Mouse (Mus musculus) kidney, embryonic 14.5 days (tissue): Measurements from ENCODE around the gene Lgr6. TPM values are rescaled to one million over a fixed set of nuclear protein-coding genes. Genes with fewer than 3 reads are reported as not detected.
A peak's percentile ranks its signal among the peaks of the same experiment; 100 is the strongest.

Experiments used
- ATAC-seq: fragments of 200-750 bp; cut with Nextera tagmentation; 2 replicates; pipeline ENCODE4 v1.8.0; 2017; ENCODE audit warnings: moderate number of reproducible peaks, mild to moderate bottlenecking, moderate TSS enrichment, moderate library complexity; ENCODE audit not compliant: low FRiP score, low TSS enrichment
- H3K27ac ChIP-seq: fragments of 300-500 bp; sonication (generic); 2 replicates; pipeline ENCODE4 v1.5.1; 2014; ENCODE audit warnings: low read depth, mild to moderate bottlenecking, low read length, moderate library complexity, mixed read lengths
- H3K27me3 ChIP-seq: fragments of 300-500 bp; sonication (generic); 2 replicates; pipeline ENCODE4 v1.6.1; 2014; ENCODE audit warnings: mild to moderate bottlenecking, low read length; ENCODE audit not compliant: control insufficient read depth, insufficient read depth
- H3K36me3 ChIP-seq: fragments of 300-500 bp; sonication (generic); 2 replicates; pipeline ENCODE4 v1.6.1; 2014; ENCODE audit warnings: low read length, mixed read lengths; ENCODE audit not compliant: control insufficient read depth, insufficient read depth
- H3K4me1 ChIP-seq: fragments of 300-500 bp; sonication (generic); 2 replicates; pipeline ENCODE4 v1.6.1; 2014; ENCODE audit warnings: low read length, mixed read lengths; ENCODE audit not compliant: control insufficient read depth, insufficient read depth
- H3K4me2 ChIP-seq: fragments of 300-500 bp; sonication (generic); replicated peaks from 2 replicates; pipeline ENCODE4 v1.6.1; 2014; ENCODE audit warnings: low read depth, mild to moderate bottlenecking, low read length
- H3K4me3 ChIP-seq: fragments of 300-500 bp; sonication (generic); 2 replicates; pipeline ENCODE4 v1.5.1; 2014; ENCODE audit warnings: mild to moderate bottlenecking, low read length
- H3K9ac ChIP-seq: fragments of 300-500 bp; sonication (generic); 2 replicates; pipeline ENCODE4 v1.6.1; 2014; ENCODE audit warnings: low read depth, mild to moderate bottlenecking, low read length, moderate library complexity
- H3K9me3 ChIP-seq: fragments of 300-500 bp; sonication (generic); 2 replicates; pipeline ENCODE4 v1.6.1; 2016; ENCODE audit warnings: low read length; ENCODE audit not compliant: control insufficient read depth
- WGBS: fragments of 180-500 bp; shearing (Covaris S2); extraction: QIAGEN DNeasy Blood & Tissue Kit; methylation state at CpG from one replicate; pipeline ENCODE4 v1.1.7; 2014; 5-methylcytosine and 5-hydroxymethylcytosine counted together
- polyA plus RNA-seq: library from polyadenylated mRNA; unstranded; fragments of >200 nt; fragmentation: Nextera tagmentation; extraction: Ambion mirVana; gene quantifications from 2 replicates; pipeline ENCODE4 v1.2.1, GENCODE M21; 2014

Lgr6 gene
- polyA plus RNA-seq, 1 experiment from 2014 or later: 0.66 TPM

DNA sequence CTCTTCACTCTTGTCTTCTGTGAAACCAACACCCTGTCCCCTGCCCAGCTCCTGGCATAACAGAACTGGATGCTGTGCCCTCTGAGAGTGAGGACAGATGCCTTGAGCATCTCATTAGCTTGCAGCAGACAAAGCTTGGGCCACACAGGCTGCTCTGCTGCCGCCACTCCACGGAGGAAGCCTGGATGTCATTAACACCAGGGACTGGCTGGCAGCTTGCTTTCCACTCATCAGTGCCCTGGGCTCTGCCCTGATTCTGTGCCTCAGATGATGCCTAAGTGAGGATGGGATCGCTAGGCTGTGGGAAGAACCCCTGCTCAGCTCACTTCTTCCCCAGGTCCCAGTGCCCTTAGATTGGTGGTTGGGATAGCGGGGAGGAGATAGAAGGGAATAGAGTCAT, 109.6 kb downstream of the Lgr6 start:
- H3K27ac ChIP-seq: no peak overlapping the region
- H3K9me3 ChIP-seq: no peaks in the 10 kb centered on the region
- peaks cover 6% of the 10 kb centered on the region for H3K27me3 ChIP-seq
- no peak for ATAC-seq
- peaks cover 4% of the 10 kb centered on the region for H3K4me1 ChIP-seq
- no peaks in the 10 kb centered on the region for H3K36me3 ChIP-seq
- WGBS: 80% methylated on average over 4 of the region's 4 CpGs
- no peak overlapping the region for H3K4me3 ChIP-seq
- no peak overlapping the region for H3K4me2 ChIP-seq
- no peak overlapping the region for H3K9ac ChIP-seq

DNA sequence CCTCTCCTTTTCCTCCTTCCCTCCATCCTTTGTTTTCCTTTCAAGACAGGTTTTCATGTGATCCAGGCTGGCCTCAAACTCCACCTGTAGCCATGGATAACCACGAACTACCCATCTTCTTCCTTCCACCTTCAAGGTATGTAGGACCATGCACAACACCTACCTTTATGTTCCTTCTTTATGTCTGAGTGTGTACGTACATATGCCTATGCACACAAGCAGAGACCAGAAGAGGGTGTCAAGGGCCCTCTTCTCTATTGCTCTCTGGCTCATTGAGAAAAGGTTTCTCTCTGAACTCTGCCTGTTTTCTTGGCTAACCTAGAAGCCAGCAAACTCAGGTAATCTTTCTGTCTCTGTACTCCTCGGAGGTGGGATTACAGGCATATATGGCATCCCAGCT, 110.3 kb downstream of the Lgr6 start:
- no peak overlapping the region for H3K27ac ChIP-seq
- 86% methylated on average over 3 of the region's 3 CpGs for WGBS
- no peak for ATAC-seq
- no peaks in the 10 kb centered on the region for H3K9me3 ChIP-seq
- H3K4me3 ChIP-seq: no peak overlapping the region
- no peak overlapping the region for H3K9ac ChIP-seq
- no peak overlapping the region for H3K4me2 ChIP-seq
- H3K27me3 ChIP-seq: peaks cover 6% of the 10 kb centered on the region
- H3K4me1 ChIP-seq: peaks cover 4% of the 10 kb centered on the region
- H3K36me3 ChIP-seq: no peaks in the 10 kb centered on the region

DNA sequence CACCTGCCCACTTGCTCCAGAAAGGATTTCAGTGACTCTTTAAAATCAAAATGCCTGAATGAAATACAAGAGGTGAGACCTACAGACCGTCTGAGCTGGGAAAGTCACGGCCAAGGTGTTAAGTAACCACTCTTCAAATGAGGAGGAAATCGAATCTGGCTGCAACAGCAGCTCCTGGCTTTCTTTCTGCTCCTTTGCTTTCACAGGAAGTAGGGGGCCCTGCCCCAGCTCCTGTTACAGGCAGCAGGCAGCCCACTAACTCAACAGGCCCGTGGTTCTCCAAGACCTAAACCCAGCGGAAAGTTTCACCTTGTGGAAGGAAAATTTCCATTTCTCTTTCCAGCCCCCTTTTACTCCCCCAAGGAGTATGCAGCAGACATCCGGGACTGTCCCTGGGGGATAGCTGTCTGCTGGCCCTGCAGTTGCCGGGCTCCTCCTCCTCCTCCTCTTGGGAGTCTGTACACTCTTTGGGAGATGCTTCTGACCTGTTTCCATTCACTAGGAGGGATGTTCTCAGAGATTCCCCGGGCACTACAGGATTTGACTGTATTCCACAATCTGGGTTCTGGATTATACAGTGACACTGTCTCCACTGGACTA, 112.9 kb downstream of the Lgr6 start:
- Histone ChIP-seq H3K9me3 (no peaks in the 10 kb centered on the region), H3K4me1 (peaks cover 8% of the 10 kb centered on the region), H3K9ac (no peak overlapping the region), H3K27me3 (peaks cover 6% of the 10 kb centered on the region), H3K4me3 (no peak overlapping the region), H3K36me3 (no peaks in the 10 kb centered on the region), H3K4me2 (no peak overlapping the region), H3K27ac (no peak overlapping the region)
- ATAC-seq: peak; percentile 58; the same call in 1 of the 2 replicates
- WGBS: 9% methylated on average over 8 of the region's 8 CpGs

DNA sequence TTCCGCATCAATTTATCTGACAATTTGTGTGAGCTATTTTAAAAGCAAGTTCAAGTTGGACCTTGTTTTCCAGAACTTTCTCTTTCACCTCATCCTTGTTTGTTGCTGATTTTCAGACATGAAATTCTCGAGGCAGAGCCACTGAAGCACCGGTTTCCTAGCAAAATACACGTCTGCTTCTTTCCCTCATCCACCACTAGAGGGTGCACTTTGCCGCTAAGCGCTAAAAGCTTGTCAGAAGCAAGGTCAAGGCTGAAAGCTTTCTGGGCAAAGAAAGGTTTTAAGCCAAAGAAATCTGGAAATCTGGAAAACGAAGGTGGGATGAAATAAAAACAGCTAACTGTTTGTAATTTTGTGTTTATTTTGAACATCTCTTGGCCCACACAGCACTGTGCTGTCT, 115.7 kb downstream of the Lgr6 start:
- Histone ChIP-seq H3K9me3 (no peaks in the 10 kb centered on the region), H3K9ac (no peak overlapping the region), H3K4me2 (no peak overlapping the region), H3K36me3 (no peaks in the 10 kb centered on the region), H3K4me3 (no peak overlapping the region), H3K27me3 (no peaks in the 10 kb centered on the region; the same call in 1 of the 2 replicates), H3K27ac (no peak overlapping the region), H3K4me1 (peaks cover 8% of the 10 kb centered on the region)
- no peak for ATAC-seq
- 8% methylated on average over 7 of the region's 7 CpGs for WGBS

- ATAC-seq: no peak
- Histone ChIP-seq H3K27ac (no peak overlapping the region), H3K9ac (peak overlapping the region; percentile 40), H3K4me2 (peak overlapping the region; percentile 74), H3K36me3 (no peaks in the 10 kb centered on the region), H3K9me3 (no peaks in the 10 kb centered on the region), H3K4me3 (peak overlapping the region; percentile 34), H3K27me3 (no peaks in the 10 kb centered on the region; the same call in 1 of the 2 replicates), H3K4me1 (peaks cover 8% of the 10 kb centered on the region)
- WGBS: 20% methylated on average over 14 of the region's 14 CpGs
These were observed 117.1 kb downstream of the Lgr6 start for GRCm38 (mm10) chr1:134987962-134988341.

- Histone ChIP-seq H3K9me3 (no peaks in the 10 kb centered on the region), H3K36me3 (no peaks in the 10 kb centered on the region), H3K4me2 (peak overlapping the region; percentile 74), H3K9ac (peak overlapping the region; percentile 40), H3K4me1 (peaks cover 8% of the 10 kb centered on the region), H3K27me3 (no peaks in the 10 kb centered on the region; the same call in 1 of the 2 replicates), H3K27ac (no peak overlapping the region), H3K4me3 (peak overlapping the region; percentile 34)
- ATAC-seq: peak; percentile 44
- 32% methylated on average over 48 of the region's 48 CpGs for WGBS
These were observed 117.7 kb downstream of the Lgr6 start for GRCm38 (mm10) chr1:134987173-134987961.

GRCm38 (mm10) chr1:134972920-134973319, 132.2 kb downstream of the Lgr6 start:
- peaks cover 51% of the 10 kb centered on the region for H3K36me3 ChIP-seq
- no peaks in the 10 kb centered on the region for H3K9me3 ChIP-seq
- no peak overlapping the region for H3K9ac ChIP-seq
- no peaks in the 10 kb centered on the region for H3K27me3 ChIP-seq
- WGBS: 91% methylated on average over 1 of the region's 1 CpGs
- H3K4me1 ChIP-seq: no peaks in the 10 kb centered on the region
- no peak for ATAC-seq
- H3K27ac ChIP-seq: no peak overlapping the region
- H3K4me3 ChIP-seq: no peak overlapping the region
- no peak overlapping the region for H3K4me2 ChIP-seq

- no peak overlapping the region for H3K27ac ChIP-seq
- peaks cover 25% of the 10 kb centered on the region for H3K36me3 ChIP-seq
- no peaks in the 10 kb centered on the region for H3K27me3 ChIP-seq
- 90% methylated on average over 2 of the region's 2 CpGs for WGBS
- H3K4me1 ChIP-seq: no peaks in the 10 kb centered on the region
- H3K4me2 ChIP-seq: no peak overlapping the region
- no peak for ATAC-seq
- H3K9me3 ChIP-seq: no peaks in the 10 kb centered on the region
- no peak overlapping the region for H3K4me3 ChIP-seq
- H3K9ac ChIP-seq: no peak overlapping the region
These were observed 139.6 kb downstream of the Lgr6 start for GRCm38 (mm10) chr1:134965430-134965829.

GRCm38 (mm10) chr1:134962821-134963220, 142.3 kb downstream of the Lgr6 start:
- peak overlapping the region; percentile 66 for H3K4me2 ChIP-seq
- H3K4me1 ChIP-seq: no peaks in the 10 kb centered on the region
- no peaks in the 10 kb centered on the region for H3K9me3 ChIP-seq
- H3K27me3 ChIP-seq: no peaks in the 10 kb centered on the region
- H3K27ac ChIP-seq: no peak overlapping the region
- peaks cover 3% of the 10 kb centered on the region; the same call in 1 of the 2 replicates for H3K36me3 ChIP-seq
- peak overlapping the region; percentile 66 for H3K9ac ChIP-seq
- 3% methylated on average over 11 of the region's 11 CpGs for WGBS
- ATAC-seq: peak; percentile 41; the same call in 1 of the 2 replicates
- peak overlapping the region; percentile 62 for H3K4me3 ChIP-seq
